Mouse (Mus musculus) c-Kit-negative CD71-positive TER-119-positive erythroid progenitor cells, embryonic 14.5 days (primary cell): ENCODE data around the gene Tnnt3.

Experiments
- DNase-seq: peaks from one replicate; pipeline ENCODE4 v3.0.0-alpha.2; 2013; ENCODE audit warnings: low read depth, low spot score

Gene Tnnt3

GRCm38 (mm10) chr7:142564955-142565643, 66.5 kb downstream of the Tnnt3 start:
- no peak for DNase-seq
